Mouse (Mus musculus) skeletal muscle tissue, adult 2 months (tissue): Measurements from ENCODE around the gene Pabpc4.
"Not testable (repeated sequence)": the region's sequence is repeated elsewhere in the genome, so short reads cannot be mapped to it uniquely, and the experiment has no call there.

ENCODE experiments used
- DNase-seq: peaks from one replicate; pipeline ENCODE4 v3.0.0-alpha.2; 2012; ENCODE audit warnings: low read depth, low spot score

Gene Pabpc4

GRCm38 (mm10) chr4:123297195-123297960 lies 35.2 kb downstream of the Pabpc4 start:
- DNase-seq = no peak

- no peak for DNase-seq
These were observed 36.1 kb downstream of the Pabpc4 start for GRCm38 (mm10) chr4:123298226-123298625.

- no peak for DNase-seq
These were observed 37.0 kb downstream of the Pabpc4 start for GRCm38 (mm10) chr4:123298980-123299670.

- peak; percentile 60 for DNase-seq
These were observed 43.6 kb downstream of the Pabpc4 start for GRCm38 (mm10) chr4:123305789-123306188.

GRCm38 (mm10) chr4:123306999-123307398 lies 44.8 kb downstream of the Pabpc4 start:
- no peak for DNase-seq

- DNase-seq = no peak
These were observed 46.1 kb downstream of the Pabpc4 start for GRCm38 (mm10) chr4:123308292-123308691.

GRCm38 (mm10) chr4:123311845-123312244 lies 49.7 kb downstream of the Pabpc4 start:
- DNase-seq = no peak

- no peak for DNase-seq
These were observed 50.9 kb downstream of the Pabpc4 start for GRCm38 (mm10) chr4:123313010-123313409.

GRCm38 (mm10) chr4:123314497-123314896 lies 52.3 kb downstream of the Pabpc4 start:
- DNase-seq = no peak

GRCm38 (mm10) chr4:123322910-123323309 lies 60.8 kb downstream of the Pabpc4 start:
- not testable (repeated sequence) for DNase-seq

- DNase-seq = no peak
These were observed 61.4 kb downstream of the Pabpc4 start, which contains the start of gene Oxct2a for GRCm38 (mm10) chr4:123323534-123323933. Gene Oxct2a (minus strand): TSS chr4:123323634.

GRCm38 (mm10) chr4:123326087-123326486 lies 63.9 kb downstream of the Pabpc4 start:
- DNase-seq = no peak

- no peak for DNase-seq
These were observed 65.5 kb downstream of the Pabpc4 start for GRCm38 (mm10) chr4:123327630-123328029.

- no peak for DNase-seq
These were observed 66.8 kb downstream of the Pabpc4 start for GRCm38 (mm10) chr4:123328946-123329345.

- no peak for DNase-seq
These were observed 69.2 kb downstream of the Pabpc4 start for GRCm38 (mm10) chr4:123331326-123331725.

- DNase-seq = not testable (repeated sequence)
These were observed 69.8 kb downstream of the Pabpc4 start for GRCm38 (mm10) chr4:123331961-123332360.

GRCm38 (mm10) chr4:123333151-123333550 lies 71.0 kb downstream of the Pabpc4 start:
- no peak for DNase-seq

GRCm38 (mm10) chr4:123334177-123334576 lies 72.0 kb downstream of the Pabpc4 start:
- no peak for DNase-seq

- not testable (repeated sequence) for DNase-seq
These were observed 73.1 kb downstream of the Pabpc4 start for GRCm38 (mm10) chr4:123335244-123335643.

- DNase-seq = no peak
These were observed 73.8 kb downstream of the Pabpc4 start for GRCm38 (mm10) chr4:123335796-123336585.

GRCm38 (mm10) chr4:123337693-123338092 lies 75.5 kb downstream of the Pabpc4 start:
- DNase-seq = no peak

GRCm38 (mm10) chr4:123340232-123340631 lies 78.1 kb downstream of the Pabpc4 start:
- DNase-seq = peak; percentile 15
